Mouse (Mus musculus): ENCODE results near the gene Fbxo47. TPM values are rescaled to one million over a fixed set of nuclear protein-coding genes. Genes with fewer than 3 reads are reported as not detected.

The Fbxo47 gene
- total RNA-seq, 2 experiments from 2014 or later: 0.17 to 0.37 TPM

Other genes starting within 250 kb of the Fbxo47 start
- 10 to 100 TPM; 58.1 to 61.7 TPM for gene Mllt6, start 220.7 kb downstream of the Fbxo47 start, total RNA-seq (2021)
- gene Cisd3, start 198.3 kb downstream of the Fbxo47 start, total RNA-seq (2021): 100 to 1,000 TPM; 146 to 147 TPM
- gene Pcgf2, start 183.7 kb downstream of the Fbxo47 start, total RNA-seq (2021): 10 to 100 TPM; 11.1 to 12.9 TPM
- 100 to 1,000 TPM; 161 to 169 TPM for gene Psmb3, start 180.8 kb downstream of the Fbxo47 start, total RNA-seq (2021)
- gene Pip4k2b, start 139.4 kb downstream of the Fbxo47 start, total RNA-seq (2021): 10 to 100 TPM; 20.7 to 22.6 TPM
- 10 to 100 TPM in 1 of 2 experiments, 1 to 10 TPM in 1; 8.9 to 10.6 TPM for gene Cwc25, start 117.6 kb downstream of the Fbxo47 start, total RNA-seq (2021)
- gene 1700001P01Rik, start 108.2 kb downstream of the Fbxo47 start, total RNA-seq (2021): under 1 TPM in 1 of 2 experiments, not detected in 1; 0.65 TPM
- gene Rpl23, start 101.7 kb downstream of the Fbxo47 start, total RNA-seq (2021): 100 to 1,000 TPM; 503 to 533 TPM
- gene Lasp1, start 85.2 kb downstream of the Fbxo47 start, total RNA-seq (2021): 10 to 100 TPM; 47.8 to 49.6 TPM
- gene B230217C12Rik, start 43.4 kb downstream of the Fbxo47 start, total RNA-seq (2021): 1 to 10 TPM in 1 of 2 experiments, under 1 TPM in 1; 0.95 to 1.1 TPM
- 1 to 10 TPM; 7.3 TPM for gene Plxdc1, start 102.3 kb upstream of the Fbxo47 start, total RNA-seq (2021)
- gene Arl5c, start 112.0 kb upstream of the Fbxo47 start, total RNA-seq (2021): 1 to 10 TPM; 1.6 to 6.2 TPM
- 1 to 10 TPM; 5.5 to 6.9 TPM for gene Cacnb1, start 138.9 kb upstream of the Fbxo47 start, total RNA-seq (2021)
- 100 to 1,000 TPM; 538 to 580 TPM for gene Rpl19, start 142.6 kb upstream of the Fbxo47 start, total RNA-seq (2021)
- under 1 TPM; 0.27 to 0.43 TPM for gene Stac2, start 169.3 kb upstream of the Fbxo47 start, total RNA-seq (2021)

All from heart, postnatal 14 days (tissue).